Mouse (Mus musculus) heart, embryonic 12.5 days (tissue): ENCODE measurements around the gene Noxred1. TPM values are rescaled to one million over a fixed set of nuclear protein-coding genes. Genes with fewer than 3 reads are reported as not detected.
A peak's percentile ranks its signal among the peaks of the same experiment; 100 is the strongest.
"Not testable (repeated sequence)": the region's sequence is repeated elsewhere in the genome, so short reads cannot be mapped to it uniquely, and the experiment has no call there.

Experiments used
- ATAC-seq: fragments of 200-750 bp; cut with Nextera tagmentation; 2 replicates; pipeline ENCODE4 v1.8.0; 2017; ENCODE audit warnings: moderate TSS enrichment, moderate library complexity; ENCODE audit not compliant: insufficient number of reproducible peaks, low FRiP score
- H3K27ac ChIP-seq: fragments of 300-500 bp; sonication (generic); 2 replicates; pipeline ENCODE4 v1.5.1; 2016; ENCODE audit warnings: mild to moderate bottlenecking, moderate library complexity; ENCODE audit not compliant: poor library complexity, severe bottlenecking
- H3K27me3 ChIP-seq: fragments of 300-500 bp; sonication (generic); replicated peaks from 2 replicates; pipeline ENCODE4 v1.6.1; 2016; ENCODE audit warnings: mild to moderate bottlenecking, moderate library complexity
- H3K36me3 ChIP-seq: fragments of 300-500 bp; sonication (generic); 2 replicates; pipeline ENCODE4 v1.6.1; 2016; ENCODE audit warnings: mild to moderate bottlenecking, moderate library complexity
- H3K4me1 ChIP-seq: fragments of 300-500 bp; sonication (generic); replicated peaks from 2 replicates; pipeline ENCODE4 v1.6.1; 2016; ENCODE audit warnings: mild to moderate bottlenecking
- H3K4me2 ChIP-seq: fragments of 300-500 bp; sonication (generic); 2 replicates; pipeline ENCODE4 v1.6.1; 2016; ENCODE audit warnings: mild to moderate bottlenecking, moderate library complexity
- H3K4me3 ChIP-seq: fragments of 300-500 bp; sonication (generic); 2 replicates; pipeline ENCODE4 v1.5.1; 2016; ENCODE audit warnings: mild to moderate bottlenecking
- H3K9ac ChIP-seq: fragments of 300-500 bp; sonication (generic); 2 replicates; pipeline ENCODE4 v1.6.1; 2016; ENCODE audit warnings: mild to moderate bottlenecking, moderate library complexity
- H3K9me3 ChIP-seq: fragments of 300-500 bp; sonication (generic); replicated peaks from 2 replicates; pipeline ENCODE4 v1.6.1; 2016; ENCODE audit warnings: mild to moderate bottlenecking, moderate library complexity
- WGBS: fragments of 180-500 bp; shearing (Covaris S2); methylation state at CpG from one replicate; pipeline ENCODE4 v1.1.7; 2016; 5-methylcytosine and 5-hydroxymethylcytosine counted together
- polyA plus RNA-seq: library from polyadenylated mRNA; unstranded; fragments of >200 nt; fragmentation: Nextera tagmentation; extraction: Ambion mirVana; gene quantifications from 2 replicates; pipeline ENCODE4 v1.2.1, GENCODE M21; 2016

The Noxred1 gene
- 0.42 and 1.5 TPM in 2 replicates for polyA plus RNA-seq

GRCm38 (mm10) chr12:87238632-87239031 lies at the start of gene Noxred1:
TSS of gene Noxred1 (minus strand) at chr12:87238732.
- Histone ChIP-seq H3K9ac (no peak within 1 kb of the TSS), H3K4me1 (peaks cover 16% of the 10 kb centered on the region), H3K27me3 (no peaks in the 10 kb centered on the region), H3K4me2 (no peak within 1 kb of the TSS), H3K36me3 (peaks cover 49% of the 10 kb centered on the region), H3K9me3 (no peaks in the 10 kb centered on the region), H3K4me3 (no peak within 1 kb of the TSS), H3K27ac (peak within 1 kb of the TSS; percentile 56)
- ATAC-seq, result no peak
- 57% methylated on average over 1 of the region's 1 CpGs for WGBS

GRCm38 (mm10) chr12:87284726-87285125 lies 46.2 kb upstream of the Noxred1 start:
- H3K4me2 ChIP-seq, result no peak overlapping the region
- no peaks in the 10 kb centered on the region for H3K36me3 ChIP-seq
- H3K27ac ChIP-seq, result no peak overlapping the region
- WGBS, result 84% methylated on average over 5 of the region's 5 CpGs
- no peak overlapping the region for H3K4me3 ChIP-seq
- H3K27me3 ChIP-seq, result no peaks in the 10 kb centered on the region
- H3K9me3 ChIP-seq, result peaks cover 4% of the 10 kb centered on the region; the same call in 1 of the 2 replicates
- peaks cover 12% of the 10 kb centered on the region for H3K4me1 ChIP-seq
- H3K9ac ChIP-seq, result no peak overlapping the region
- ATAC-seq, result no peak

- Histone ChIP-seq H3K27me3 (no peaks in the 10 kb centered on the region), H3K4me3 (no peak overlapping the region), H3K9ac (no peak overlapping the region), H3K4me1 (peaks cover 17% of the 10 kb centered on the region), H3K4me2 (no peak overlapping the region), H3K9me3 (peaks cover 4% of the 10 kb centered on the region; the same call in 1 of the 2 replicates), H3K27ac (no peak overlapping the region), H3K36me3 (no peaks in the 10 kb centered on the region)
- WGBS, result 74% methylated on average over 4 of the region's 4 CpGs
- ATAC-seq, result no peak
Observed at GRCm38 (mm10) chr12:87284268-87284667, 45.7 kb upstream of the Noxred1 start.

GRCm38 (mm10) chr12:87283706-87284105 lies 45.2 kb upstream of the Noxred1 start:
- H3K4me3 ChIP-seq, result no peak overlapping the region
- H3K9ac ChIP-seq, result no peak overlapping the region
- H3K4me2 ChIP-seq, result no peak overlapping the region
- no peak overlapping the region for H3K27ac ChIP-seq
- peaks cover 4% of the 10 kb centered on the region; the same call in 1 of the 2 replicates for H3K9me3 ChIP-seq
- WGBS, result 69% methylated on average over 7 of the region's 7 CpGs
- H3K27me3 ChIP-seq, result no peaks in the 10 kb centered on the region
- peaks cover 22% of the 10 kb centered on the region for H3K4me1 ChIP-seq
- no peak for ATAC-seq
- no peaks in the 10 kb centered on the region for H3K36me3 ChIP-seq

GRCm38 (mm10) chr12:87282743-87283142 lies 44.2 kb upstream of the Noxred1 start:
- H3K27me3 ChIP-seq, result no peaks in the 10 kb centered on the region
- ATAC-seq, result no peak
- no peak overlapping the region for H3K4me3 ChIP-seq
- no peak overlapping the region for H3K27ac ChIP-seq
- no peaks in the 10 kb centered on the region for H3K36me3 ChIP-seq
- peaks cover 31% of the 10 kb centered on the region for H3K4me1 ChIP-seq
- no peak overlapping the region for H3K9ac ChIP-seq
- peaks cover under 1% of the 10 kb centered on the region; the same call in 1 of the 2 replicates for H3K9me3 ChIP-seq
- 89% methylated on average over 4 of the region's 4 CpGs for WGBS
- no peak overlapping the region for H3K4me2 ChIP-seq

GRCm38 (mm10) chr12:87281766-87282165 lies 43.2 kb upstream of the Noxred1 start:
- no peaks in the 10 kb centered on the region for H3K9me3 ChIP-seq
- H3K4me2 ChIP-seq, result no peak overlapping the region
- H3K27ac ChIP-seq, result no peak overlapping the region
- H3K9ac ChIP-seq, result no peak overlapping the region
- 50% methylated on average over 1 of the region's 1 CpGs for WGBS
- H3K27me3 ChIP-seq, result no peaks in the 10 kb centered on the region
- no peak overlapping the region for H3K4me3 ChIP-seq
- peaks cover 36% of the 10 kb centered on the region for H3K4me1 ChIP-seq
- no peaks in the 10 kb centered on the region for H3K36me3 ChIP-seq
- no peak for ATAC-seq

GRCm38 (mm10) chr12:87279879-87280278 lies 41.3 kb upstream of the Noxred1 start:
- H3K9me3 ChIP-seq, result no peaks in the 10 kb centered on the region
- no peaks in the 10 kb centered on the region for H3K27me3 ChIP-seq
- H3K27ac ChIP-seq, result no peak overlapping the region
- no peak overlapping the region for H3K9ac ChIP-seq
- H3K4me3 ChIP-seq, result no peak overlapping the region
- H3K36me3 ChIP-seq, result peaks cover 14% of the 10 kb centered on the region
- H3K4me2 ChIP-seq, result no peak overlapping the region
- WGBS, result 49% methylated on average over 14 of the region's 14 CpGs
- peaks cover 39% of the 10 kb centered on the region for H3K4me1 ChIP-seq
- no peak for ATAC-seq

GRCm38 (mm10) chr12:87279350-87279749 lies 40.8 kb upstream of the Noxred1 start:
- H3K27ac ChIP-seq, result 0 out of 2 replicates have a peak overlapping the region, but pooled peaks have one; percentile 77
- H3K4me1 ChIP-seq, result peaks cover 39% of the 10 kb centered on the region
- no peak for ATAC-seq
- no peak overlapping the region for H3K4me3 ChIP-seq
- H3K36me3 ChIP-seq, result peaks cover 19% of the 10 kb centered on the region
- 19% methylated on average over 3 of the region's 3 CpGs for WGBS
- no peak overlapping the region for H3K4me2 ChIP-seq
- H3K27me3 ChIP-seq, result no peaks in the 10 kb centered on the region
- no peak overlapping the region for H3K9ac ChIP-seq
- H3K9me3 ChIP-seq, result no peaks in the 10 kb centered on the region

- Histone ChIP-seq H3K4me2 (peak overlapping the region; percentile 58), H3K9ac (no peak overlapping the region), H3K27ac (peak overlapping the region; percentile 77), H3K9me3 (no peaks in the 10 kb centered on the region), H3K36me3 (peaks cover 31% of the 10 kb centered on the region), H3K27me3 (no peaks in the 10 kb centered on the region), H3K4me3 (peak overlapping the region; percentile 7; the same call in 1 of the 2 replicates), H3K4me1 (peaks cover 39% of the 10 kb centered on the region)
- WGBS, result 9% methylated on average over 6 of the region's 6 CpGs
- ATAC-seq, result peak; percentile 76
Observed at GRCm38 (mm10) chr12:87278118-87278730, 39.7 kb upstream of the Noxred1 start.

GRCm38 (mm10) chr12:87277251-87277650 lies 38.7 kb upstream of the Noxred1 start:
- H3K27ac ChIP-seq, result peak overlapping the region; percentile 40; the same call in 1 of the 2 replicates
- not testable (repeated sequence) for ATAC-seq
- whole genome bisulfite sequencing, result 80% methylated on average over 4 of the region's 4 CpGs

GRCm38 (mm10) chr12:87274853-87275831 lies 36.6 kb upstream of the Noxred1 start:
- no peak overlapping the region for H3K9ac ChIP-seq
- H3K4me3 ChIP-seq, result no peak overlapping the region
- H3K27me3 ChIP-seq, result no peaks in the 10 kb centered on the region
- no peaks in the 10 kb centered on the region for H3K9me3 ChIP-seq
- ATAC-seq, result no peak
- peaks cover 61% of the 10 kb centered on the region for H3K36me3 ChIP-seq
- H3K27ac ChIP-seq, result no peak overlapping the region
- peaks cover 31% of the 10 kb centered on the region for H3K4me1 ChIP-seq
- WGBS, result 84% methylated on average over 9 of the region's 9 CpGs
- H3K4me2 ChIP-seq, result no peak overlapping the region

More at GRCm38 (mm10) chr12:87277251-87277650, 38.7 kb upstream of the Noxred1 start:
- Histone ChIP-seq H3K36me3 (peaks cover 40% of the 10 kb centered on the region), H3K4me1 (peaks cover 39% of the 10 kb centered on the region)
- not testable (repeated sequence) for H3K9ac ChIP-seq, H3K9me3 ChIP-seq, H3K4me3 ChIP-seq, H3K27me3 ChIP-seq, H3K4me2 ChIP-seq
